Mouse (Mus musculus) CH12.LX (cell line): Measurements from ENCODE around the gene Tbl1xr1. TPM values are rescaled to one million over a fixed set of nuclear protein-coding genes. Genes with fewer than 3 reads are reported as not detected.

Experiments
- DNase-seq: peaks from one replicate; pipeline ENCODE4 v3.0.0-alpha.2; 2013; ENCODE audit errors: extremely low read depth
- H3K27ac ChIP-seq: 2 replicates; pipeline ENCODE4 v1.5.1; 2012; ENCODE audit warnings: low read depth, mild to moderate bottlenecking, control low read depth, moderate library complexity; ENCODE audit not compliant: insufficient read depth
- H3K27me3 ChIP-seq: replicated peaks from 2 replicates; pipeline ENCODE3; 2012; ENCODE audit warnings: inconsistent platforms
- H3K36me3 ChIP-seq, 2 experiments: replicated peaks in 1 of 2; 2 replicates each; pipeline versions ENCODE3 to v1.6.1; 2012; ENCODE audit warnings: inconsistent platforms in 1 of 2, low read length in 1 of 2, mild to moderate bottlenecking in 1 of 2, mixed read lengths in 1 of 2, moderate library complexity in 1 of 2; ENCODE audit not compliant: control insufficient read depth in 1 of 2, insufficient read depth in 1 of 2
- H3K4me1 ChIP-seq, 2 experiments: 2 replicates each; pipeline ENCODE4 v1.6.1; 2012; ENCODE audit warnings: inconsistent platforms in 1 of 2, moderate library complexity in 1 of 2; ENCODE audit not compliant: insufficient read depth in 2 of 2, control insufficient read depth in 1 of 2
- H3K4me2 ChIP-seq: 2 replicates; pipeline ENCODE4 v1.6.1; 2012; ENCODE audit warnings: low read depth, mild to moderate bottlenecking, control low read depth; ENCODE audit not compliant: poor library complexity, insufficient read depth, severe bottlenecking
- H3K4me3 ChIP-seq, 3 experiments: fragments of 150-350 bp in 1 of 3; sonication (generic) in 1 of 3; replicated peaks in 1 of 3; 2 replicates each; pipeline versions ENCODE3 to v1.5.1; 2011 to 2012; ENCODE audit warnings: low read depth in 2 of 3, low read length in 2 of 3, mild to moderate bottlenecking in 2 of 3, moderate library complexity in 2 of 3, control low read depth in 1 of 3, improper control_type of control experiment in 1 of 3, inconsistent platforms in 1 of 3, mixed read lengths in 1 of 3; ENCODE audit not compliant: poor library complexity in 1 of 3
- H3K79me2 ChIP-seq: replicated peaks from 2 replicates; pipeline ENCODE4 v1.6.1; 2012; ENCODE audit warnings: mild to moderate bottlenecking, moderate library complexity; ENCODE audit not compliant: control insufficient read depth, poor library complexity, insufficient read depth, severe bottlenecking; ENCODE audit errors: extremely low read depth
- H3K9ac ChIP-seq: 2 replicates; pipeline ENCODE4 v1.6.1; 2012; ENCODE audit warnings: low read depth, mild to moderate bottlenecking, control low read depth, moderate library complexity; ENCODE audit not compliant: insufficient read depth
- H3K9me3 ChIP-seq: replicated peaks from 2 replicates; pipeline ENCODE3; 2012; ENCODE audit warnings: low read length, inconsistent platforms, mixed read lengths
- BHLHE40 ChIP-seq: IDR thresholded peaks from 2 replicates; pipeline ENCODE4 v1.6.1; 2011; ENCODE audit warnings: mild to moderate bottlenecking, low read depth, low read length, improper control_type of control experiment
- CHD2 ChIP-seq: IDR thresholded peaks from 2 replicates; pipeline ENCODE4 v1.6.1; 2011; ENCODE audit warnings: low read length, improper control_type of control experiment
- CTCF ChIP-seq, 2 experiments: IDR thresholded peaks in 1 of 2; conservative IDR thresholded peaks in 1 of 2; 2 replicates each; pipeline ENCODE4 v1.5.1; 2011 to 2012; ENCODE audit warnings: low read depth in 2 of 2, low read length in 2 of 2, improper control_type of control experiment in 1 of 2, inconsistent platforms in 1 of 2, mild to moderate bottlenecking in 1 of 2, moderate library complexity in 1 of 2
- JUN ChIP-seq: IDR thresholded peaks from 2 replicates; pipeline ENCODE4 v1.6.1; 2011; ENCODE audit warnings: low read depth, mild to moderate bottlenecking, low read length, improper control_type of control experiment, moderate library complexity; ENCODE audit not compliant: insufficient read depth
- JUND ChIP-seq: conservative IDR thresholded peaks from 2 replicates; pipeline ENCODE4 v1.6.1; 2011; ENCODE audit warnings: low read depth, low read length, improper control_type of control experiment
- MAFK ChIP-seq: IDR thresholded peaks from 2 replicates; pipeline ENCODE4 v1.6.1; 2011; ENCODE audit warnings: low read length, improper control_type of control experiment; ENCODE audit not compliant: insufficient replicate concordance
- MYC ChIP-seq: IDR thresholded peaks from 2 replicates; pipeline ENCODE4 v1.6.1; 2011; ENCODE audit warnings: low read depth, mild to moderate bottlenecking, improper control_type of control experiment, low read length
- NELFE ChIP-seq: IDR thresholded peaks from 2 replicates; pipeline ENCODE4 v1.6.1; 2011; ENCODE audit warnings: low read depth, low read length, improper control_type of control experiment
- POLR2AphosphoS2 ChIP-seq: IDR thresholded peaks from 2 replicates; pipeline ENCODE4 v1.6.1; 2011; ENCODE audit warnings: low read depth, low read length, improper control_type of control experiment
- RAD21 ChIP-seq: IDR thresholded peaks from 2 replicates; pipeline ENCODE4 v1.6.1; 2011; ENCODE audit warnings: low read depth, mild to moderate bottlenecking, low read length, improper control_type of control experiment, moderate library complexity
- SIN3A ChIP-seq: IDR thresholded peaks from 2 replicates; pipeline ENCODE4 v1.6.1; 2012; ENCODE audit warnings: low read length, improper control_type of control experiment, inconsistent platforms
- SMC3 ChIP-seq: IDR thresholded peaks from 2 replicates; pipeline ENCODE4 v1.6.1; 2011; ENCODE audit warnings: low read depth, low read length, improper control_type of control experiment
- UBTF ChIP-seq: IDR thresholded peaks from 2 replicates; pipeline ENCODE4 v1.6.1; 2012; ENCODE audit warnings: low read depth, mild to moderate bottlenecking, inconsistent platforms, low read length, improper control_type of control experiment, moderate library complexity
- ZC3H11A ChIP-seq: IDR thresholded peaks from 2 replicates; pipeline ENCODE4 v1.6.1; 2012; ENCODE audit warnings: low read depth, mild to moderate bottlenecking, inconsistent platforms, low read length, improper control_type of control experiment
- ZKSCAN1 ChIP-seq: IDR thresholded peaks from 2 replicates; pipeline ENCODE4 v1.6.1; 2012; ENCODE audit warnings: low read depth, inconsistent platforms, low read length, improper control_type of control experiment, borderline replicate concordance
- ZNF384 ChIP-seq: IDR thresholded peaks from 2 replicates; pipeline ENCODE4 v1.6.1; 2012; ENCODE audit warnings: low read depth, low read length, improper control_type of control experiment, inconsistent platforms
- dilution Hi-C: fragments of 300-500 bp; cut with MboI; formaldehyde crosslinking; loops from 2 replicates; pipeline ENCODE4 v1.14.3; 2020; ENCODE audit warnings: low sequenced_read_pairs; ENCODE audit not compliant: extremely low pct_unique_long_range_greater_than_20kb, extremely low pct_ligation_motif_present
- in situ Hi-C: fragments of 300-500 bp; cut with MboI; formaldehyde crosslinking; loops from 3 replicates; pipeline ENCODE4 v1.14.3; 2019; ENCODE audit warnings: low sequenced_read_pairs, low pct_ligation_motif_present, low pct_unique_long_range_greater_than_20kb, mixed read lengths
- polyA plus RNA-seq: library from polyadenylated mRNA; unstranded; fragments of >175 nt; gene quantifications from 2 replicates; pipeline ENCODE4 v1.2.1, GENCODE M21; 2012; ENCODE audit warnings: low read depth; ENCODE audit not compliant: insufficient read length
- total RNA-seq, 2 experiments: library from RNA; depleted of rRNA; stranded (reverse); fragments of 300-350 nt in 1 of 2; fragments of >200 nt in 1 of 2; gene quantifications; 2 replicates each; pipeline ENCODE4 v1.2.3; 2012 to 2014

The Tbl1xr1 gene
- total and polyA plus RNA-seq, 3 experiments: 33.7 to 39.9 (median 38.3) TPM

DNA sequence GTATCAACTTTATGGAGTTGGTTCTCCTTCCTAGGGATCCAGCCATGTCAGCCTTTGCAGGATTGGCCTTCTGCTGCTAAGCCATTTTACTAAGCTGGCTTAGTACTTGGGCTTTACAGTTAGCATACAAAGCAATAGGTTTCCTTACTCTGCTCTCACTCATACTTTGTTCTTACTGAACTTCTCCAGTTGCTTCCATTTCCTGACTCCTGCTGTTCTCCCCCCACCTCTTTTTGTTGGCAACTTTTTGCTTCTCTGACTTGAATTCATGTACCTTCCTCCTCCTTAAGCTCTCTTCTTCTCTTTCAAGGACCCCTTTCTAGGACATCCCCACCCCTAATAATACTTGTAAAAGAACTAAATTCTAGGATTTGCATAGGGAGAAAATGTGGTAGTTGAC, 31.6 kb downstream of the Tbl1xr1 start:
- H3K9ac ChIP-seq: no peak overlapping the region
- TF ChIP-seq BHLHE40 (no peak), ZNF384 (no peak), JUN (no peak)
- TF ChIP-seq, all 38 proteins: peak for 0
- Histone ChIP-seq H3K36me3 (peaks cover 7 to 48% of the 10 kb centered on the region in 2 experiments), H3K4me1 (peaks cover 4 to 39% of the 10 kb centered on the region in 2 experiments; a peak in 2 of 4 replicates), H3K79me2 (peaks cover 56% of the 10 kb centered on the region), H3K27ac (no peak overlapping the region), H3K27me3 (no peaks in the 10 kb centered on the region), H3K4me3 (no peak overlapping the region), H3K4me2 (no peak overlapping the region), H3K9me3 (peaks cover 9% of the 10 kb centered on the region)
- in situ Hi-C loops (no loop called here), dilution Hi-C loops (no loop called here)
- DNase-seq: no peak

DNA sequence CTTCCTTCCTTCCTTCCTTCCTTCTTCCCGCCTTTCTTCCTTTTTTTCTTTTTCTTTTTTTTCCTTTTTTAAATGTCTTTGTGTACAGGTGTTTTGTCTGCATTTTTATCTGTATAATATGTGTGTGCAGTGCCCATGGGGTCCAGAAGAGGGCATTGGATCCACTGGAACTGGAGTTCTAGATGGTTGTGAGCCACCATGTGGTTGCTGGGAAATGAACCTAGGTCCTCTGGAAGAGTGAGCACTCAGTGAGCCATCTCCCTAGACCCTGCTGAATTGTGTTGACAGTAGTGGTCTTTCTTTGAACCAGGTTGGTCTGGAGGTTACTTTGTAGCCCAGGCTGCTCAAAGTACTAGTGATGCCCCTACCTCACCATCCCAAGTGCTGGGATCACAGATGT, 33.2 kb downstream of the Tbl1xr1 start:
- H3K27me3 ChIP-seq: no peaks in the 10 kb centered on the region
- H3K9me3 ChIP-seq: peaks cover 9% of the 10 kb centered on the region
- H3K4me2 ChIP-seq: no peak overlapping the region
- no peak overlapping the region for H3K9ac ChIP-seq
- DNase-seq: no peak
- no peak overlapping the region for H3K4me3 ChIP-seq
- dilution Hi-C loops (no loop called here), in situ Hi-C loops (no loop called here)
- H3K4me1 ChIP-seq: peaks cover 8 to 46% of the 10 kb centered on the region in 2 experiments; a peak in 3 of 4 replicates
- no peak for TF ChIP-seq JUN
- TF ChIP-seq CTCF (conservative IDR thresholded peaks at IDR 0.05 in 1 of 2, IDR thresholded peaks at IDR 0.05 in 1 of 2; ENCODE audit: low read depth in 2 of 2, low read length in 2 of 2): peak in 1 of 2 experiments; percentile 40; a peak in 2 of 4 replicates
- TF ChIP-seq SMC3: peak; percentile 14; the same call in 1 of the 2 replicates
- H3K79me2 ChIP-seq: peaks cover 57% of the 10 kb centered on the region
- H3K36me3 ChIP-seq: peaks cover 7 to 42% of the 10 kb centered on the region in 2 experiments
- no peak overlapping the region for H3K27ac ChIP-seq

DNA sequence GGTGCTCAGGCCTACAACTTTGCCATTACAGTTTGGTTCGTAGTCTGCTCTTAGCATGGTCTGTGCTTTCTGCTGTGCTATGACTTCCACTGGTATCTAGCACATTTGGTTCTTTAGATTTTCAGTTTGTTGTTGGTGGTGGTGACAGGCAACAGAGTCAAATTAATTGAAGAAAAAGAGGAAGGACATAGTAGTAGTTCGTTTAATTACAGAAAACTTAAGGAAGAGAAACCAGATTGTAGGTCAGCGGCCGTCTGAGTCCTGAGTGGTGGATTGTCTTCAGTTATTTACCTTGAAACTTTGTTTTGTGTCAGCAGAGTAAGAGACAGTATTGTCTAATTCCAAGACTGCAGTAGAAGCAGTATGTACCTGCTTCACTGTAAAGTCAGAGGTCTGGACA, 37.3 kb downstream of the Tbl1xr1 start:
- TF ChIP-seq SIN3A (no peak), ZC3H11A (no peak), MYC (no peak), NELFE (no peak), MAFK (no peak), RAD21 (no peak), ZKSCAN1 (no peak), BHLHE40 (no peak), ZNF384 (no peak), JUND (no peak), CHD2 (no peak), UBTF (no peak), POLR2AphosphoS2 (no peak), CTCF (conservative IDR thresholded peaks at IDR 0.05 in 1 of 2, IDR thresholded peaks at IDR 0.05 in 1 of 2; ENCODE audit: low read depth in 2 of 2, low read length in 2 of 2) (no peak)
- in situ Hi-C loops (no loop called here), dilution Hi-C loops (no loop called here)
- no peaks in the 10 kb centered on the region for H3K27me3 ChIP-seq
- H3K4me3 ChIP-seq: no peak overlapping the region
- peaks cover 15 to 59% of the 10 kb centered on the region in 2 experiments for H3K4me1 ChIP-seq
- no peak overlapping the region for H3K4me2 ChIP-seq
- H3K79me2 ChIP-seq: peaks cover 75% of the 10 kb centered on the region
- H3K36me3 ChIP-seq: peaks cover 3 to 21% of the 10 kb centered on the region in 2 experiments
- H3K9ac ChIP-seq: no peak overlapping the region
- peaks cover 11% of the 10 kb centered on the region for H3K9me3 ChIP-seq
- H3K27ac ChIP-seq: no peak overlapping the region
- DNase-seq: no peak
